Mouse (Mus musculus): ENCODE data around the gene Slc4a4.

GRCm38 (mm10) chr5:89097291-89097690, 210.7 kb downstream of the Slc4a4 start:
- TF ChIP-seq GATA1 (IDR thresholded peaks at IDR 0.05; ENCODE audit: low read length) = no peak
- TF ChIP-seq TAL1 (IDR thresholded peaks at IDR 0.05; ENCODE audit: low read length) = no peak
